Mouse (Mus musculus) CH12.LX (cell line): Measurements from ENCODE around the gene Clcf1.

ENCODE experiments used
- CTCF ChIP-seq, 2 experiments: IDR thresholded peaks in 1 of 2; conservative IDR thresholded peaks in 1 of 2; 2 replicates each; pipeline ENCODE4 v1.5.1; 2011 to 2012; ENCODE audit warnings: low read depth in 2 of 2, low read length in 2 of 2, improper control_type of control experiment in 1 of 2, inconsistent platforms in 1 of 2, mild to moderate bottlenecking in 1 of 2, moderate library complexity in 1 of 2
- KAT2A ChIP-seq: IDR thresholded peaks from 2 replicates; pipeline ENCODE4 v1.6.1; 2012; ENCODE audit warnings: low read length, improper control_type of control experiment, inconsistent platforms; ENCODE audit not compliant: insufficient replicate concordance
- POLR2A ChIP-seq: IDR thresholded peaks from 2 replicates; pipeline ENCODE4 v1.6.1; 2011; ENCODE audit warnings: low read depth, mild to moderate bottlenecking, improper control_type of control experiment, low read length
- TCF12 ChIP-seq: IDR thresholded peaks from 2 replicates; pipeline ENCODE4 v1.6.1; 2014; ENCODE audit warnings: low read depth, mild to moderate bottlenecking, inconsistent platforms, low read length, improper control_type of control experiment
- USF1 ChIP-seq: IDR thresholded peaks from 2 replicates; pipeline ENCODE4 v1.6.1; 2014; ENCODE audit warnings: low read depth, mild to moderate bottlenecking, inconsistent platforms, low read length, improper control_type of control experiment
- ZKSCAN1 ChIP-seq: IDR thresholded peaks from 2 replicates; pipeline ENCODE4 v1.6.1; 2012; ENCODE audit warnings: low read depth, inconsistent platforms, low read length, improper control_type of control experiment, borderline replicate concordance

DNA sequence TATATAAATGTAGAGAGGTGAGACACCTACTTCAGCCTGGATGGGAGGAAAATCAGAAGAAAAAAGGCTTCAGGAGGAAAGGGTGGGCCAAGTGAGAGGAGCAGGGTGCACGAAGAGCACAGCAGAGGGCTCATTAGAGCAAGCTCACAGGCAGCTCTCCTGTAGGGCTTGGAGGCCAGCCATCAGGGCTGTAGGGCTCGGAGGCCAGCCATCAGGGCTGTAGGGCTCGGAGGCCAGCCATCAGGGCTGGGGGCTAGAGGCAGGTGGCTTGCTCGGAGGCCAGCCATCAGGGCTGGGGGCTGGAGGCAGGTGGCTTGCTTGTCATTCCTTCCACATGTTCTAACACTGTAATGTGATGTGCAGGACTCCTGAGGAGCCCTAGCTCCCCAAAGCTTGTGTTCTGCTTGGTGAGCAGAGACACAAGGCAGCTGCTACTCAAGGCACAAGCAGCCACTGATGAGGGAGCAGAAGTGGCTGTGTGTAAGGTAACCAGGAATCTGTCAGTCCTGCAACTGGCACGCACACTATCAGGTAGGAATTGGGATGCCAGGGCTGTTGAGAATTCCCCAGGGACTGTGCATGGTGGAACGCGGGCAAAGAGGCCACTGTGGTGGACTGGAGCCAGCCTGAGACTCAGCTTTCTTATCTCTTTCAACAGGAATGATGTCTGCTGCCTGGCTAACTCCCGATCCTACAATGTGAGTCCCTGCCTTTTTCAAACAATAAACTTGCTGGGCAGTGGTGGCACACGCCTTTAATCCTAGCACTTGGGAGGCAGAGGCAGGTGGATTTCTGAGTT, 47.2 kb upstream of the Clcf1 start:
- TF ChIP-seq TCF12 (no peak), CTCF (conservative IDR thresholded peaks at IDR 0.05 in 1 of 2, IDR thresholded peaks at IDR 0.05 in 1 of 2; ENCODE audit: low read depth in 2 of 2, low read length in 2 of 2) (no peak), USF1 (no peak), ZKSCAN1 (no peak), POLR2A (no peak), KAT2A (no peak)
